Mouse (Mus musculus) midbrain, embryonic 16.5 days (tissue): Measurements from ENCODE around the gene Gm36176. TPM values are rescaled to one million over a fixed set of nuclear protein-coding genes. Genes with fewer than 3 reads are reported as not detected.

ENCODE experiments used
- ATAC-seq: fragments of 200-750 bp; cut with Nextera tagmentation; 2 replicates; pipeline ENCODE4 v1.8.0; 2017; ENCODE audit warnings: moderate TSS enrichment
- H3K27ac ChIP-seq: fragments of 300-500 bp; sonication (generic); 2 replicates; pipeline ENCODE4 v1.5.1; 2014; ENCODE audit warnings: mild to moderate bottlenecking, low read length, mixed read lengths
- H3K27me3 ChIP-seq: fragments of 300-500 bp; sonication (generic); 2 replicates; pipeline ENCODE4 v1.6.1; 2014; ENCODE audit warnings: low read depth, low read length, mixed read lengths; ENCODE audit not compliant: control insufficient read depth, insufficient read depth
- H3K36me3 ChIP-seq: fragments of 300-500 bp; sonication (generic); 2 replicates; pipeline ENCODE4 v1.6.1; 2014; ENCODE audit warnings: mild to moderate bottlenecking, low read length, moderate library complexity, mixed read lengths; ENCODE audit not compliant: control insufficient read depth, insufficient read depth
- H3K4me1 ChIP-seq: fragments of 300-500 bp; sonication (generic); 2 replicates; pipeline ENCODE4 v1.6.1; 2014; ENCODE audit warnings: mild to moderate bottlenecking, low read length, mixed read lengths; ENCODE audit not compliant: control insufficient read depth, insufficient read depth
- H3K4me2 ChIP-seq: fragments of 300-500 bp; sonication (generic); 2 replicates; pipeline ENCODE4 v1.6.1; 2014; ENCODE audit warnings: mild to moderate bottlenecking, low read length, mixed read lengths
- H3K4me3 ChIP-seq: fragments of 300-500 bp; sonication (generic); 2 replicates; pipeline ENCODE4 v1.5.1; 2014; ENCODE audit warnings: low read depth, mild to moderate bottlenecking, low read length, moderate library complexity, mixed read lengths
- H3K9ac ChIP-seq: fragments of 300-500 bp; sonication (generic); 2 replicates; pipeline ENCODE4 v1.6.1; 2014; ENCODE audit warnings: low read depth, low read length, mixed read lengths
- H3K9me3 ChIP-seq: fragments of 300-500 bp; sonication (generic); replicated peaks from 2 replicates; pipeline ENCODE4 v1.6.1; 2014; ENCODE audit warnings: mild to moderate bottlenecking, low read length, mixed read lengths; ENCODE audit not compliant: control insufficient read depth, poor library complexity, severe bottlenecking
- WGBS: fragments of 180-500 bp; shearing (Covaris S2); extraction: QIAGEN DNeasy Blood & Tissue Kit; methylation state at CpG from one replicate; pipeline ENCODE4 v1.1.7; 2014; 5-methylcytosine and 5-hydroxymethylcytosine counted together
- polyA plus RNA-seq: library from polyadenylated mRNA; unstranded; fragments of >200 nt; fragmentation: Nextera tagmentation; extraction: Ambion mirVana; gene quantifications from 2 replicates; pipeline ENCODE4 v1.2.1, GENCODE M21; 2015

Gm36176 gene
- polyA plus RNA-seq, 1 experiment from 2014 or later = not detected

DNA sequence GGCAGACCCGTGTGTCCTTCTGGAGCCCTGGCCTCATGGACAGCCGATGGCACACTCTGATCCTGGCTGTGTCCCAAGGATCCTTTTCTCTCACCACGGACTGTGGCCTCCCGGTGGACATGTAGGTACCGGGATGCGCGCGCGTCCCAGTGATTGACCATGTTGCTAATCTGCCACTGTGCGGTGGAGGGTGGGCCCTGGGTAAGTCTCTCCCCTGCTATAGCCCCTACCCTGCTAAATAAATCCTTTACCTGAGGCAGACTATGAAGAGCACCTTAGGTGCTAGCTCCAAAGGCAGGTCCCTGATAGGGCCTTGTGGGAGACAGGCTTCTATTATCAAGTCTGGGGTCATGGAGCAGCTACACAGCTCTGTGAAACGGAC lies 18.1 kb downstream of the Gm36176 start:
- H3K27me3 ChIP-seq = no peaks in the 10 kb centered on the region
- 36% methylated on average over 11 of the region's 11 CpGs for WGBS
- no peak; the same call in 1 of the 2 replicates for ATAC-seq
- peak overlapping the region; percentile 10; the same call in 1 of the 2 replicates for H3K4me3 ChIP-seq
- H3K36me3 ChIP-seq = no peaks in the 10 kb centered on the region
- peak overlapping the region; percentile 16 for H3K4me2 ChIP-seq
- no peak overlapping the region for H3K27ac ChIP-seq
- H3K9me3 ChIP-seq = no peaks in the 10 kb centered on the region
- no peaks in the 10 kb centered on the region for H3K4me1 ChIP-seq
- H3K9ac ChIP-seq = 0 out of 2 replicates have a peak overlapping the region, but pooled peaks have one; percentile 11

DNA sequence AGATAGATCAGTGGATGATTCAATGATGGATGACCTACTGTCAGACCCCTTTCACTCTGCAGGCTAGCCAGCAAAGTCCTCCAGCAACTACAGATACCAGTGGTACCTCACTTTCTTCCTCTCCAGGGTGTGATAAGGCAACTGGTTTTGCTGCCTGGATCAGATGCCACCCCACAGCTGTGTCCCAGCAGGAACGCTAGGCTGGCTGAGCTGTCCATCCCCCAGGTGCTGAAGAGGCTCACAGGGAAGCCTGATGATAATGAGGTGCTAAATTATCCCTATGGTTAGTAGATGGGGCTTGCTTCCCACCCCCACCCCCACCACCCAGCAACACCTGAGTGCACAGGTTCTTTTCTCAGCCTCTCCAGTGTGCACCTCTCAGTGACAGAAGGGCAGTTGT lies 20.9 kb downstream of the Gm36176 start:
- H3K9ac ChIP-seq = no peak overlapping the region
- no peak overlapping the region for H3K27ac ChIP-seq
- no peak overlapping the region for H3K4me2 ChIP-seq
- no peak for ATAC-seq
- no peaks in the 10 kb centered on the region for H3K27me3 ChIP-seq
- no peak overlapping the region for H3K4me3 ChIP-seq
- 33% methylated on average over 1 of the region's 1 CpGs for WGBS
- H3K36me3 ChIP-seq = no peaks in the 10 kb centered on the region
- H3K4me1 ChIP-seq = no peaks in the 10 kb centered on the region
- H3K9me3 ChIP-seq = no peaks in the 10 kb centered on the region

DNA sequence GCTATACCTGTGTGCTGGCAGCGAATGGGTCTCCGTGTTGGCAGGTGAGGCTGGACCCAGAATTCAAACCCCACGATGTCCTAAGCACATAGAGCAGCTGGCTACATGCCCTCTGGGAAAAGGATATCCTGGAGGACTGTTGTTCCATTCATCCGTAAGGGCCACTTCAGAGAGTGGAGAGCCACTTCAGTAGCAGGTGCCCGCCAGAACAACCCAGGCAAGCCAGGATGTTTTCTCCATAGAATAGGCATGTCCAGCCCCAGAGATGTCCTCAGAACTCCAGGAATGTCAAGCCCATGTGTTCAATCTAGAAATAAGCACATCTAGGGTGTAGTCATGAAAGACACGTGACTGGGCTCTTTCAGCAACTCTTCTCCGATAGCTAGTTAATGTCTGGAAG lies 23.0 kb downstream of the Gm36176 start:
- Histone ChIP-seq H3K4me2 (no peak overlapping the region), H3K4me3 (no peak overlapping the region), H3K27ac (no peak overlapping the region), H3K4me1 (no peaks in the 10 kb centered on the region), H3K27me3 (no peaks in the 10 kb centered on the region), H3K9me3 (no peaks in the 10 kb centered on the region), H3K36me3 (no peaks in the 10 kb centered on the region), H3K9ac (no peak overlapping the region)
- 87% methylated on average over 7 of the region's 7 CpGs for WGBS
- ATAC-seq = no peak

DNA sequence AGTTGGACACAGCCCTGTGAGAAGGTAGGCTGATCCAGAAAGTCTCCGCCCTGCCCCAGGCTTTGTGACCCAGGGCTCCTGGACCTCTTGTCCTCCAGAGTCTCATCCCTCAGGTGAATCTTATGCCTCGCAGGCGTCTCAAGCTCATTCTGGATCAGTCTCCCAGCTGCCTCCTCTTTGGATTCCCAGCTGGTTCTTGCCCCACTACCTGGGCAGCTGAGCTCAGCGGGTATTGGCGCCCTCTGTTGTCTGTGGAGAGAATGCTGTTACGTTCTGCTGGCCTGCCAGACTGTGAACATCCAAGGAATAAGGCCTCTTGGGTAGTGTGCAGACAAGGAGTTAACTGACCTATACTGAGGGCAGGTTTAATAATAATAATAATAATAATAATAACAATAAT lies 32.4 kb downstream of the Gm36176 start:
- H3K27me3 ChIP-seq = no peaks in the 10 kb centered on the region
- ATAC-seq = no peak
- no peak overlapping the region for H3K27ac ChIP-seq
- WGBS = 56% methylated on average over 6 of the region's 6 CpGs
- no peaks in the 10 kb centered on the region for H3K36me3 ChIP-seq
- H3K4me3 ChIP-seq = no peak overlapping the region
- no peaks in the 10 kb centered on the region for H3K4me1 ChIP-seq
- H3K9me3 ChIP-seq = no peaks in the 10 kb centered on the region
- no peak overlapping the region for H3K9ac ChIP-seq
- no peak overlapping the region for H3K4me2 ChIP-seq

DNA sequence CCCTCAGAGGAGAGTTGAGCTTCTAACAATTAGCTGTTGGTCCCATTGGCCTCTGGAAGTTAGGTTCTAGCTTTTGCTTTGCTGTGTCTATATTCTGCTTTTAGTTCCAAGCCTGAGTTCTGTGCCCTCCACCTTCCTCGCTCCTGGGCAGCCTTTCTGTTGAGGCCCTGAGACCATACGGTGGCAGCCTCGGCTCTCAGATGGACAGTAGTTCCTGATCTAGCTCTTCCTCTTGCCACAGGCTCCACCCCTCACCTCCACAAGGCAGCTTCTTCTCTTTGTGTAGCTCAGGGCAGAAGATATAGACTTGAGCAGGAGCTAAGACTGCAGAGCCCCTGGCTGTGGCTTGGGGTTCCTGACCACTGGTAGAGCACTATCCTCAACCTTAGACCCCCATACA lies 33.7 kb downstream of the Gm36176 start:
- Histone ChIP-seq H3K4me1 (no peaks in the 10 kb centered on the region), H3K27me3 (no peaks in the 10 kb centered on the region), H3K4me2 (no peak overlapping the region), H3K4me3 (no peak overlapping the region), H3K9ac (no peak overlapping the region), H3K27ac (no peak overlapping the region), H3K9me3 (no peaks in the 10 kb centered on the region), H3K36me3 (no peaks in the 10 kb centered on the region)
- no peak for ATAC-seq
- WGBS = 80% methylated on average over 3 of the region's 3 CpGs

DNA sequence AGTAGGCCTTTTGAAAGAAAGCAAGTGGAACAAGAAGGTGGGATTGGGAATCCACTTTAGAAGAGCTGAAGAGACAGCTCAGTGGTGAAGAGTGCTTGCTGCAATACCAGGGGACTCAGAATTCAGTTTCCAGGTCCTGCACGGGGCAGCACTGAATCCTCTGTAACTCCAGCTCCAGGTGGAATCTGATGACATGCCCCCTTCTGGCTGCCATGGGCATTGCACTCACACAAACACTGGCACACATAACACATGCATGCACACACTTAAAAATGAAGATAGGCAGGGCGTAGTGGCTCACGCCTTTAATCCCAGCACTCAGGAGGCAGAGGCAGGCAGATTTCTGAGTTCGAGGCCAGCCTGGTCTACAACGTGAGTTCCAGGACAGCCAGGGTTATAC lies 36.0 kb downstream of the Gm36176 start:
- Histone ChIP-seq H3K4me3 (no peak overlapping the region), H3K9ac (no peak overlapping the region), H3K36me3 (no peaks in the 10 kb centered on the region), H3K27me3 (no peaks in the 10 kb centered on the region), H3K9me3 (no peaks in the 10 kb centered on the region), H3K4me2 (no peak overlapping the region), H3K4me1 (no peaks in the 10 kb centered on the region), H3K27ac (no peak overlapping the region)
- WGBS = 86% methylated on average over 5 of the region's 5 CpGs
- no peak for ATAC-seq

DNA sequence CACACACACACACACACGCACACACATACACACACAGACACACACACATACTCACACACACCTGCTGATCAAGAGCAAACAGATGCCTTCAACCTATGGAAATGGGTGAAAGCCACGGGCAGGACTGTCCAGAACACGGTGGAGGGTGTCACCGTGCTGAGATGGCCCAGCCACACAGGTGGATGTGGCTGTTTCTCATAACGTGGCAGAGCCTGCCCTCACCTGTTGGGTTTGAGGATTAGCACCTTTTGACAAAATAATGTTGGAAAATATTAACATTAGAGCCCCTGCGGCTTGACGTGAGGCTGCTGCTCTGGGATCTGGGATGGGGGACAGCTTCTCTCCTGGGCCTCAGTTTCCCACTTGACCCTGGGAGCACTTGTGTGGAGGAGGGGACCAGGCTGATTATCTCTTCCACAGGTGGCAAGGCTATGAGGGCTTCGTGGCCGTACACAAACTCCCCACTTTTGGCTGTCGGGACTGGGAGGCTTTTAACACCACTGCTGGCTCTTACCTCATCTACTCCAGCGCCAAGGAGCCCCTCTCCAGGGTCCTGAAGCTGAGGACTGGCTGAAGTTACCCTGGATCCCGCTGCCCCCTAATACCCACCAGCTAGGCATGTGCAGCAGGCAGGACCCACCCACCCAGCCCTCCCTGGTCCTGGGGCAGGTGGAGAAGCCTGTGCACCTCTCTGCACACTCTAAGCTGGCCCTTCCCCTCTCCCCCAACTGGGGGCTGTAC lies 39.6 kb downstream of the Gm36176 start:
- Histone ChIP-seq H3K27ac (no peak overlapping the region), H3K4me2 (no peak overlapping the region), H3K4me1 (no peaks in the 10 kb centered on the region), H3K27me3 (no peaks in the 10 kb centered on the region), H3K36me3 (no peaks in the 10 kb centered on the region), H3K9ac (no peak overlapping the region), H3K4me3 (no peak overlapping the region), H3K9me3 (peaks cover 5% of the 10 kb centered on the region; the same call in 1 of the 2 replicates)
- no peak for ATAC-seq
- WGBS = 54% methylated on average over 12 of the region's 12 CpGs

DNA sequence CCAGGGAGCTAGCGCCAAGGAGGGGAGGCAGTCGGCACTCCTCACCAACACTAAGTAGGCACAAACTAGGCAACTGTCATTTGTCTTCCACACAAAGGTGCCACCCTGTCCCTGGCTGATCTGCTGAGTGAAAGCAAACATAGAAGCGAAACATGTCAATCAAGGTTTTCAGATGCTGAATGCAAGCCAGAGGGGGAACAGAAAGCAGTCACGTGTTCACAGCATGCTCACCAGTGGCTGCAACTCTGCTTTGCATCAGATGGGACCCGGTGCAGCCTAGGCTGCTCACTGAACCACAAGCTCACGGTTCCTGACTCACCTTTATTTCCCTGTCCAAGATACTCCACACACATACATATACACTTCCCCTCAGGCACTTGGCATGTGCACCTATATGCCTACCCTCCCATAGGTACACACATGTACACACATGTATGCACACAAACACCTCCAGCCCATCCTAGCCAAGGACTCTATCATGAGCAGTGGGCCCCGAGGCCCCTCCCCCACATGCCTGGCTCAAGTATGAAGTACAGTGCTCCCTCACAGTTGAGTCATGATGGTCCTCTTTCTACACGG lies 44.5 kb downstream of the Gm36176 start:
- Histone ChIP-seq H3K4me2 (no peak overlapping the region), H3K9ac (no peak overlapping the region), H3K27me3 (no peaks in the 10 kb centered on the region), H3K9me3 (peaks cover 5% of the 10 kb centered on the region; the same call in 1 of the 2 replicates), H3K36me3 (no peaks in the 10 kb centered on the region), H3K27ac (no peak overlapping the region), H3K4me3 (no peak overlapping the region), H3K4me1 (peaks cover 3% of the 10 kb centered on the region; the same call in 1 of the 2 replicates)
- no peak for ATAC-seq
- 91% methylated on average over 8 of the region's 8 CpGs for WGBS

DNA sequence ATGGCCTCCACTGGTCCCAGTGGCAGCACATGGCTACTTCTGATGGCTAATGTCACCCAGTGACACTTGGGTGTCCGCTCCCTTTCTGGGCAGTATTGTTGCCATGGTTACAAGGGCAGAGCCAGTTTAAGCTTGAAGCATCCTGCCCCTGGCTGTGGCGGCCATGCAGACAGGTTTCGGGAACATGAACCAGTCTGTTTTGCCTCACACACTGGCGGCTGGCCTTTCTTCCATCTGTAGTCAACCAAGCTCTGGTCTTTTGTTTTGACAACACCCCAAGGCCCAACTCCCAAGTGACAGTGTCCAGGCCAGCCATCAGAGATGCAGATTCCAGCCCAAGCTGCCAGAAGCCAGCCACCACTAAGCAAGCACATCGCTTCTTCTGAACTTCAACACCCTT lies 49.0 kb downstream of the Gm36176 start:
- Histone ChIP-seq H3K4me1 (peaks cover 15% of the 10 kb centered on the region), H3K36me3 (peaks cover 4% of the 10 kb centered on the region; the same call in 1 of the 2 replicates), H3K9ac (no peak overlapping the region), H3K27me3 (no peaks in the 10 kb centered on the region), H3K27ac (peak overlapping the region; percentile 42), H3K4me2 (no peak overlapping the region), H3K4me3 (no peak overlapping the region), H3K9me3 (no peaks in the 10 kb centered on the region)
- WGBS = 43% methylated on average over 5 of the region's 5 CpGs
- no peak; the same call in 1 of the 2 replicates for ATAC-seq
